Mouse (Mus musculus) Patski (cell line): ENCODE results near the gene Nkiras2. TPM values are rescaled to one million over a fixed set of nuclear protein-coding genes. Genes with fewer than 3 reads are reported as not detected.

Experiments
- ATAC-seq: fragments of 100-300 bp; one replicate; pipeline ENCODE4 v1.8.0; 2021
- CTCF ChIA-PET: fragments of 350-600 bp; sonication (Branson Sonifier 250); formaldehyde crosslinking; loops from one replicate; lab custom pipeline; 2022; ENCODE audit warnings: inconsistent platforms; lab: Charles Lee
- POLR2A ChIA-PET: fragments of 350-600 bp; sonication (Branson Sonifier 250); formaldehyde crosslinking; loops from one replicate; lab custom pipeline; 2022; ENCODE audit warnings: antibody characterized with exemption, inconsistent platforms; lab: Charles Lee
- DNase-seq: peaks from one replicate; pipeline ENCODE4 v3.0.0-alpha.2; 2011; ENCODE audit warnings: low read depth, low spot score
- H3K27me3 ChIP-seq: fragments of 371-371 bp; one replicate; pipeline ENCODE4 v1.5.1; 2021
- CTCF ChIP-seq: fragments of 100-300 bp; IDR thresholded peaks from one replicate; pipeline ENCODE4 v1.5.1; 2021
- in situ Hi-C: fragments of 300-500 bp; cut with MboI; formaldehyde crosslinking; loops from 3 replicates; pipeline ENCODE4 v1.11.1; 2018; ENCODE audit warnings: low pct_unique_long_range_greater_than_20kb, mixed read lengths
- polyA plus RNA-seq: library from polyadenylated mRNA; unstranded; gene quantifications from one replicate; pipeline ENCODE4 v1.2.3, GENCODE M21; 2021

The Nkiras2 gene
- polyA plus RNA-seq, 1 experiment from 2014 or later = 36.5 TPM

GRCm38 (mm10) chr11:100595533-100595932, 23.5 kb upstream of the Nkiras2 start:
- TF ChIP-seq CTCF = no peak
- ATAC-seq (no peak), DNase-seq (no peak)
- in situ Hi-C loops = no loop called here
- H3K27me3 ChIP-seq = no peaks in the 10 kb centered on the region
- ChIA-PET POLR2A (no interaction called here), CTCF (interaction anchor here (1.2 kb wide), 1 partner anchor 19 kb away, joined by 3 read pairs; no protein-coding TSS in a partner anchor)

DNA sequence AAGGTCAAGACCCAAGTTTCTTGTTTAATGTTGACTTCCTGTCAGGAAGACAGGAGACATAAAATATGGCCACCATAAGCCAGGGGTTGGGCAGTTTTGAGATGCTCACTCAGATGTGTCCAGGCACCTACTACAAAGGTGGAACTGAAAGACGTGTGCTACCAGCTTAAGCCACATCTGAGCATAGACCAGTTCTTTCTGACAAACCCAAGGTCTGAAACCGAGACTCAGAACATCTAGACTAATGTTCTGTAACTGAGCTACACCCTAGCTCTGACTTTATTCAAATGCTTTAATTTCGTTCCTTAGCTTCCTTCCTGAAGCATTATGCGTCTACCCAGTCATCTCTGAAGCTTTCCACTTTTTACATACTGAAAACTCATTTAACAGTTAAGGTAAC, 21.0 kb upstream of the Nkiras2 start:
- POLR2A ChIA-PET = interaction anchor here (0.6 kb wide), 1 partner anchor 331 kb away, joined by 3 read pairs; no protein-coding TSS in a partner anchor
- no peak for TF ChIP-seq CTCF
- CTCF ChIA-PET = no interaction called here
- in situ Hi-C loops = no loop called here
- no peaks in the 10 kb centered on the region for H3K27me3 ChIP-seq
- ATAC-seq (no peak), DNase-seq (no peak)

GRCm38 (mm10) chr11:100601372-100601771, 17.7 kb upstream of the Nkiras2 start:
- DNase-seq (no peak), ATAC-seq (no peak)
- H3K27me3 ChIP-seq = no peaks in the 10 kb centered on the region
- in situ Hi-C loops = no loop called here
- no peak for TF ChIP-seq CTCF
- CTCF ChIA-PET = interaction anchor here (1.4 to 1.5 kb wide), 2 partner anchors 10 to 29 kb away, joined by 3 read pairs; no protein-coding TSS in a partner anchor
- POLR2A ChIA-PET = no interaction called here

- POLR2A ChIA-PET = no interaction called here
- ATAC-seq = no peak
- TF ChIP-seq CTCF = no peak
- no peaks in the 10 kb centered on the region for H3K27me3 ChIP-seq
- CTCF ChIA-PET = interaction anchor here (0.6 kb wide), 1 partner anchor 9 kb away, joined by 3 read pairs; no protein-coding TSS in a partner anchor
- in situ Hi-C loops = no loop called here
- DNase-seq = no peak
Measured at GRCm38 (mm10) chr11:100603155-100603554, 15.9 kb upstream of the Nkiras2 start.

DNA sequence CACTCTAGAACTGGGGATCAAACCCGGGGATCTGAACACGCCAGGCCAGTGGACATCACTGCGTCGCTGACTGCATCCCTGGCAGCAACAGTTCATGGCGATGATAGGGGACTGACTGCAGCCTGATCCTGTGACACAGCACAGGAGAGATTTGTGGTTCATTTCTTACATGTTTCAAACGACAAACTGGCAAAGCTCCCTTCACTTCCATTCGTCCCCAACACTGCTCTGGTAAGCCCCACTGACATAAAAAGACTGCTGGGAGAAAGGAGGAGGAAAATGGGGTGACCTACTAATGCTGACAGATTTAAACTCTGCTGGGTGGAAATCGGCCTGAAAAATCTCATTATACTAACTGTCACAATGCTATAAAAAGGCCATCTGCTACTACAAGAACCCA, 15.2 kb upstream of the Nkiras2 start:
- CTCF ChIA-PET = interaction anchor here (0.6 kb wide), 1 partner anchor 8 kb away, joined by 3 read pairs; no protein-coding TSS in a partner anchor
- POLR2A ChIA-PET = no interaction called here
- no peaks in the 10 kb centered on the region for H3K27me3 ChIP-seq
- in situ Hi-C loops = no loop called here
- no peak for DNase-seq
- ATAC-seq = no peak
- TF ChIP-seq CTCF = no peak

DNA sequence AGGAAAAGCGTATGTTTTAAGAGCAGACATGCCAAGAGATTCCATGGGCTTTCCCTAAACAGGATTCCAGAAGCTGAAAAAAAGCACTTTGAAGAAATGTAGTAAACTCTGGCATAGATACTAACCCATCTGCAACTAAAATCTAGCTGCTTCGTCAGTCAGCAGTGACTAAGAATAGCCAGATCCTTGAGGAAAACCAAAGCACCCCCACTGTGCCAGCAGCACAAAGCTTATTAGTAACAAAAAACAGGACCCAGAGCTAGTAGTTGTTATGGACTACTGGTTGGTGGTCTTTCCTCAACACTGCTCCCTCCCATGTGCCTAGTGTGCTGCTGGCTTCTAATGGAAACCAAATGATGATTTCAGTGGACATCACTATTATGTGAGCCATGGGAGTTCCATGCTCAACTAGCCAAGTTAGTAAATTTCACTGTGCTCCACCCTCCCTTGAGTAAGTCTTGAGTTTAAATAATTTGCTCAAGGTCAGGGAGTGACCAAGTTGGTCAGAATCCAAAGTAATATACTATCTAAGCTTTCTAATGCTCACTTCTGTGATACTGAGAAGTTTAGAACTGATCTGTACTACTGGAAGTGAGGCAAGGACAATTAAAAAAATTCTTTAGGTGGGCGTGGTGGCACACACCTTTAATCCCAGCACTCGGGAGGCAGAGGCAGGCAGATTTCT, 14.6 kb upstream of the Nkiras2 start:
- POLR2A ChIA-PET = interaction anchor here (0.6 to 0.9 kb wide), 2 partner anchors 24 to 1573 kb away, joined by 3 to 5 read pairs; no protein-coding TSS in a partner anchor
- TF ChIP-seq CTCF = no peak
- CTCF ChIA-PET = no interaction called here
- H3K27me3 ChIP-seq = no peaks in the 10 kb centered on the region
- ATAC-seq (no peak), DNase-seq (no peak)
- in situ Hi-C loops = no loop called here

DNA sequence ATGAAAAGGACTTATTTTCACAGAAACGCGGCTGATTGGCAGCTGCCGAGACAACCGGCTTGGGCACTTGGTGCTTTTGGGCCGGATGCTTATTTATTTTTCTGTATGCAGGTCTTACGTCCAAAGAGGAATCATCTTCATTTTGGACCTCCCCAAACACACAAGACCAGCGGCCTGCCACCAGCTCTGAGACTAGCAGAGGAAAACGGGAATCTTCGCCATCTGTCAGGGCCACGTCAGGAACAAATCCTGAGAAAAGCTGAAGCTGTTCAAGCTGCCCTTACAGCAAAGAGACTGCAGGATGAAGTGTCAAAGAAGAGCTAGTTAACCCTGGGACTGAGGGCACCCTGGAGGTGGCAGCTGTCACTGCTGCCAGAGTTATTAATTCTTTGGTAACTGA, 13.6 kb upstream of the Nkiras2 start:
- TF ChIP-seq CTCF = no peak
- DNase-seq = no peak
- ChIA-PET CTCF (interaction anchor here (1.1 kb wide), 1 partner anchor 9 kb away, joined by 3 read pairs; no protein-coding TSS in a partner anchor), POLR2A (no interaction called here)
- in situ Hi-C loops = no loop called here
- H3K27me3 ChIP-seq = no peaks in the 10 kb centered on the region
- no peak for ATAC-seq

- in situ Hi-C loops = no loop called here
- no peaks in the 10 kb centered on the region for H3K27me3 ChIP-seq
- no peak for ATAC-seq
- TF ChIP-seq CTCF = no peak
- ChIA-PET POLR2A (interaction anchor here (0.7 to 1.3 kb wide), 2 partner anchors 12 to 82 kb away, joined by 3 to 7 read pairs; partner anchors contain the start of genes Dnajc7 and Nkiras2), CTCF (interaction anchor here (1.5 kb wide), 1 partner anchor 13 kb away, joined by 3 read pairs; the partner anchor contains the start of gene Dnajc7)
- no peak for DNase-seq
Measured at GRCm38 (mm10) chr11:100607121-100607520, 11.9 kb upstream of the Nkiras2 start.

- no peak for DNase-seq
- ATAC-seq = no peak
- in situ Hi-C loops = no loop called here
- no peaks in the 10 kb centered on the region for H3K27me3 ChIP-seq
- TF ChIP-seq CTCF = no peak
- ChIA-PET POLR2A (interaction anchor here (0.6 kb wide), 1 partner anchor 182 kb away, joined by 5 read pairs; no protein-coding TSS in a partner anchor), CTCF (interaction anchor here (1.5 kb wide), 1 partner anchor 9 kb away, joined by 5 read pairs; the partner anchor contains the start of gene Nkiras2)
Measured at GRCm38 (mm10) chr11:100608796-100609195, 10.2 kb upstream of the Nkiras2 start.

- ChIA-PET POLR2A (interaction anchor here (0.6 to 1.2 kb wide), 3 partner anchors 9 to 182 kb away, joined by 3 to 5 read pairs (median 3); partner anchors contain the start of gene Nkiras2), CTCF (interaction anchor here (1.5 kb wide), 1 partner anchor 9 kb away, joined by 5 read pairs; the partner anchor contains the start of gene Nkiras2)
- ATAC-seq = no peak
- TF ChIP-seq CTCF = no peak
- in situ Hi-C loops = no loop called here
- DNase-seq = no peak
- no peaks in the 10 kb centered on the region for H3K27me3 ChIP-seq
Measured at GRCm38 (mm10) chr11:100609355-100609996, 9.6 kb upstream of the Nkiras2 start.
